In genomic region chr17:56613893-56614292, GRCm38 (mm10) we compare ENCODE assay signal across 8 mouse cellular contexts. TPM values are rescaled to one million over a fixed set of nuclear protein-coding genes. Genes with fewer than 3 reads are reported as not detected.
A peak's percentile ranks its signal among the peaks of the same experiment; 100 is the strongest.
DNase-seq lines count a peak whose midpoint lies in the region; ATAC-seq lines count a peak whose summit lies in the region.
"Not testable (repeated sequence)": the region's sequence is repeated elsewhere in the genome, so short reads cannot be mapped to it uniquely, and the experiment has no call there.

No protein-coding gene starts in this region.

- not testable (repeated sequence) for H3K9me3 ChIP-seq in embryonic facial prominence, embryonic 15.5 days (replicated peaks); heart, embryonic 15.5 days (replicated peaks); kidney, embryonic 14.5 days (ENCODE audit: control insufficient read depth, low read length); liver, embryonic 12.5 days (replicated peaks); midbrain, embryonic 14.5 days (ENCODE audit: control insufficient read depth, low read length)

- H3K4me2 ChIP-seq in embryonic facial prominence, embryonic 15.5 days (replicated peaks) = peak overlapping the region; percentile 74
- peak overlapping the region; percentile 89 for H3K4me2 ChIP-seq in heart, embryonic 15.5 days
- peak overlapping the region; percentile 86 for H3K4me2 ChIP-seq in kidney, embryonic 14.5 days (replicated peaks; ENCODE audit: low read depth, low read length)
- H3K4me2 ChIP-seq in liver, embryonic 12.5 days = peak overlapping the region; percentile 88
- peak overlapping the region; percentile 70 for H3K4me2 ChIP-seq in midbrain, embryonic 14.5 days (ENCODE audit: low read length)

- H3K27me3 ChIP-seq in embryonic facial prominence, embryonic 15.5 days; heart, embryonic 15.5 days; kidney, embryonic 14.5 days (ENCODE audit: control insufficient read depth, insufficient read depth, low read length); liver, embryonic 12.5 days (replicated peaks); midbrain, embryonic 14.5 days (ENCODE audit: control insufficient read depth, insufficient read depth, low read length); splenic B cell, adult 2 months (ENCODE audit: control insufficient read depth, insufficient read depth, low read length, poor library complexity, severe bottlenecking): not testable (repeated sequence)

- peak overlapping the region; percentile 94 for H3K27ac ChIP-seq in embryonic facial prominence, embryonic 15.5 days (replicated peaks)
- H3K27ac ChIP-seq in heart, embryonic 15.5 days = peak overlapping the region; percentile 89
- H3K27ac ChIP-seq in kidney, embryonic 14.5 days (ENCODE audit: low read depth, low read length) = peak overlapping the region; percentile 90; the same call in 1 of the 2 replicates
- peak overlapping the region; percentile 83 for H3K27ac ChIP-seq in liver, embryonic 12.5 days
- peak overlapping the region; percentile 91 for H3K27ac ChIP-seq in midbrain, embryonic 14.5 days (replicated peaks; ENCODE audit: low read depth, low read length)

- peaks cover 32% of the 10 kb centered on the region for H3K4me1 ChIP-seq in embryonic facial prominence, embryonic 15.5 days
- H3K4me1 ChIP-seq in heart, embryonic 15.5 days (replicated peaks) = peaks cover 32% of the 10 kb centered on the region
- peaks cover 13% of the 10 kb centered on the region for H3K4me1 ChIP-seq in kidney, embryonic 14.5 days (ENCODE audit: control insufficient read depth, insufficient read depth, low read length)
- H3K4me1 ChIP-seq in liver, embryonic 12.5 days = peaks cover 55% of the 10 kb centered on the region
- peaks cover 19% of the 10 kb centered on the region for H3K4me1 ChIP-seq in midbrain, embryonic 14.5 days (ENCODE audit: control insufficient read depth, insufficient read depth, low read length)

- not testable (repeated sequence) for ATAC-seq in embryonic facial prominence, embryonic 15.5 days (ENCODE audit: insufficient number of reproducible peaks, low FRiP score, low TSS enrichment, low read depth); heart, embryonic 15.5 days (replicated peaks; ENCODE audit: insufficient number of reproducible peaks, insufficient read depth, low FRiP score, low read depth); kidney, embryonic 14.5 days (ENCODE audit: low FRiP score, low TSS enrichment); liver, embryonic 12.5 days; midbrain, embryonic 14.5 days (ENCODE audit: low FRiP score, low TSS enrichment)

- peak overlapping the region; percentile 70 for H3K4me3 ChIP-seq in embryonic facial prominence, embryonic 15.5 days (replicated peaks)
- H3K4me3 ChIP-seq in heart, embryonic 15.5 days = peak overlapping the region; percentile 79
- peak overlapping the region; percentile 78 for H3K4me3 ChIP-seq in kidney, embryonic 14.5 days (ENCODE audit: low read length)
- H3K4me3 ChIP-seq in liver, embryonic 12.5 days = peak overlapping the region; percentile 80
- H3K4me3 ChIP-seq in midbrain, embryonic 14.5 days (replicated peaks; ENCODE audit: low read depth, low read length) = peak overlapping the region; percentile 68

- peak; percentile 59 for DNase-seq in 416B (ENCODE audit: low read depth)
- peak; percentile 68 to 87 for DNase-seq in adrenal gland, adult (ENCODE audit: inconsistent age in 2 of 2, low spot score in 1 of 2)
- not testable (repeated sequence) for DNase-seq in midbrain, embryonic 14.5 days
- peak; percentile 36 for DNase-seq in splenic B cell, adult 2 months (ENCODE audit: low read depth, low spot score)

- H3K9ac ChIP-seq in embryonic facial prominence, embryonic 15.5 days = peak overlapping the region; percentile 65
- H3K9ac ChIP-seq in heart, embryonic 15.5 days = peak overlapping the region; percentile 72
- H3K9ac ChIP-seq in kidney, embryonic 14.5 days (ENCODE audit: low read depth, low read length) = peak overlapping the region; percentile 87
- H3K9ac ChIP-seq in liver, embryonic 12.5 days = peak overlapping the region; percentile 91
- H3K9ac ChIP-seq in midbrain, embryonic 14.5 days (replicated peaks; ENCODE audit: low read length) = peak overlapping the region; percentile 67

- H3K36me3 ChIP-seq in embryonic facial prominence, embryonic 15.5 days = peaks cover 48% of the 10 kb centered on the region
- peaks cover 43% of the 10 kb centered on the region for H3K36me3 ChIP-seq in heart, embryonic 15.5 days
- H3K36me3 ChIP-seq in kidney, embryonic 14.5 days (ENCODE audit: control insufficient read depth, insufficient read depth, low read length) = peaks cover 48% of the 10 kb centered on the region
- peaks cover 52% of the 10 kb centered on the region for H3K36me3 ChIP-seq in liver, embryonic 12.5 days
- peaks cover 49% of the 10 kb centered on the region for H3K36me3 ChIP-seq in midbrain, embryonic 14.5 days (ENCODE audit: control insufficient read depth, insufficient read depth, low read length)
- not testable (repeated sequence) for H3K36me3 ChIP-seq in splenic B cell, adult 2 months (ENCODE audit: control insufficient read depth, insufficient read depth, low read length, poor library complexity, severe bottlenecking)

- WGBS in embryonic facial prominence, embryonic 15.5 days = under 1% methylated on average over 26 of the region's 26 CpGs
- under 1% methylated on average over 26 of the region's 26 CpGs for WGBS in heart, embryonic 15.5 days
- WGBS in kidney, embryonic 14.5 days = under 1% methylated on average over 26 of the region's 26 CpGs
- WGBS in liver, embryonic 12.5 days (ENCODE audit: insufficient replicate concordance) = under 1% methylated on average over 26 of the region's 26 CpGs
- WGBS in midbrain, embryonic 14.5 days = under 1% methylated on average over 26 of the region's 26 CpGs

RNA-seq across cellular contexts. Expression of gene Rpl36, which starts 0.7 kb away (rescaled TPM):
- polyA plus RNA-seq in embryonic facial prominence, embryonic 15.5 days (2015; fragmentation: Nextera tagmentation; extraction: Ambion mirVana) = 1,900 and 1,905 TPM in 2 replicates
- 1,116 and 1,311 TPM in 2 replicates for polyA plus RNA-seq in heart, embryonic 15.5 days (2015; fragmentation: Nextera tagmentation; extraction: Ambion mirVana)
- polyA plus RNA-seq in kidney, embryonic 14.5 days (2014; fragmentation: Nextera tagmentation; extraction: Ambion mirVana) = 2,148 and 2,776 TPM in 2 replicates
- polyA plus RNA-seq in liver, embryonic 12.5 days (2016; fragmentation: Nextera tagmentation; extraction: Ambion mirVana) = 1,562 and 1,574 TPM in 2 replicates
- polyA plus RNA-seq in midbrain, embryonic 14.5 days (2014; fragmentation: Nextera tagmentation; extraction: Ambion mirVana) = 1,168 and 1,300 TPM in 2 replicates

RNA-seq across cellular contexts. Expression of gene 2410015M20Rik, which starts 4.3 kb away (rescaled TPM):
- 262 and 270 TPM in 2 replicates for polyA plus RNA-seq in embryonic facial prominence, embryonic 15.5 days (2015; fragmentation: Nextera tagmentation; extraction: Ambion mirVana)
- 289 and 331 TPM in 2 replicates for polyA plus RNA-seq in heart, embryonic 15.5 days (2015; fragmentation: Nextera tagmentation; extraction: Ambion mirVana)
- 234 and 245 TPM in 2 replicates for polyA plus RNA-seq in kidney, embryonic 14.5 days (2014; fragmentation: Nextera tagmentation; extraction: Ambion mirVana)
- polyA plus RNA-seq in liver, embryonic 12.5 days (2016; fragmentation: Nextera tagmentation; extraction: Ambion mirVana) = 176 and 179 TPM in 2 replicates
- 192 and 195 TPM in 2 replicates for polyA plus RNA-seq in midbrain, embryonic 14.5 days (2014; fragmentation: Nextera tagmentation; extraction: Ambion mirVana)

RNA-seq across cellular contexts. Expression of gene Lonp1, which starts 12.8 kb away (rescaled TPM):
- polyA plus RNA-seq in embryonic facial prominence, embryonic 15.5 days (2015; fragmentation: Nextera tagmentation; extraction: Ambion mirVana) = 49.7 and 50.5 TPM in 2 replicates
- polyA plus RNA-seq in heart, embryonic 15.5 days (2015; fragmentation: Nextera tagmentation; extraction: Ambion mirVana) = 46.4 and 57.4 TPM in 2 replicates
- polyA plus RNA-seq in kidney, embryonic 14.5 days (2014; fragmentation: Nextera tagmentation; extraction: Ambion mirVana) = 45.9 and 63.2 TPM in 2 replicates
- 61.7 and 65.4 TPM in 2 replicates for polyA plus RNA-seq in liver, embryonic 12.5 days (2016; fragmentation: Nextera tagmentation; extraction: Ambion mirVana)
- polyA plus RNA-seq in midbrain, embryonic 14.5 days (2014; fragmentation: Nextera tagmentation; extraction: Ambion mirVana) = 44.5 and 46.1 TPM in 2 replicates

RNA-seq across cellular contexts. Expression of gene Catsperd, which starts 14.1 kb away (rescaled TPM):
- 0.45 and 1.0 TPM in 2 replicates for polyA plus RNA-seq in embryonic facial prominence, embryonic 15.5 days (2015; fragmentation: Nextera tagmentation; extraction: Ambion mirVana)
- polyA plus RNA-seq in heart, embryonic 15.5 days (2015; fragmentation: Nextera tagmentation; extraction: Ambion mirVana) = 0.09 and 0.13 TPM in 2 replicates
- 1.2 and 1.3 TPM in 2 replicates for polyA plus RNA-seq in kidney, embryonic 14.5 days (2014; fragmentation: Nextera tagmentation; extraction: Ambion mirVana)
- 0.50 and 0.57 TPM in 2 replicates for polyA plus RNA-seq in liver, embryonic 12.5 days (2016; fragmentation: Nextera tagmentation; extraction: Ambion mirVana)
- polyA plus RNA-seq in midbrain, embryonic 14.5 days (2014; fragmentation: Nextera tagmentation; extraction: Ambion mirVana) = 1.6 TPM in 2 replicates

RNA-seq across cellular contexts. Expression of gene Safb, which starts 29.3 kb away (rescaled TPM):
- polyA plus RNA-seq in embryonic facial prominence, embryonic 15.5 days (2015; fragmentation: Nextera tagmentation; extraction: Ambion mirVana) = 101 and 109 TPM in 2 replicates
- polyA plus RNA-seq in heart, embryonic 15.5 days (2015; fragmentation: Nextera tagmentation; extraction: Ambion mirVana) = 71.2 and 76.0 TPM in 2 replicates
- 81.2 and 102 TPM in 2 replicates for polyA plus RNA-seq in kidney, embryonic 14.5 days (2014; fragmentation: Nextera tagmentation; extraction: Ambion mirVana)
- polyA plus RNA-seq in liver, embryonic 12.5 days (2016; fragmentation: Nextera tagmentation; extraction: Ambion mirVana) = 73.6 and 79.1 TPM in 2 replicates
- 79.2 and 89.6 TPM in 2 replicates for polyA plus RNA-seq in midbrain, embryonic 14.5 days (2014; fragmentation: Nextera tagmentation; extraction: Ambion mirVana)
